Mouse (Mus musculus) cerebellum, adult 11 months (tissue): ENCODE results near the gene Fstl4.

Experiments
- DNase-seq: peaks from one replicate; pipeline ENCODE4 v3.0.0; 2022

Fstl4 gene

DNA sequence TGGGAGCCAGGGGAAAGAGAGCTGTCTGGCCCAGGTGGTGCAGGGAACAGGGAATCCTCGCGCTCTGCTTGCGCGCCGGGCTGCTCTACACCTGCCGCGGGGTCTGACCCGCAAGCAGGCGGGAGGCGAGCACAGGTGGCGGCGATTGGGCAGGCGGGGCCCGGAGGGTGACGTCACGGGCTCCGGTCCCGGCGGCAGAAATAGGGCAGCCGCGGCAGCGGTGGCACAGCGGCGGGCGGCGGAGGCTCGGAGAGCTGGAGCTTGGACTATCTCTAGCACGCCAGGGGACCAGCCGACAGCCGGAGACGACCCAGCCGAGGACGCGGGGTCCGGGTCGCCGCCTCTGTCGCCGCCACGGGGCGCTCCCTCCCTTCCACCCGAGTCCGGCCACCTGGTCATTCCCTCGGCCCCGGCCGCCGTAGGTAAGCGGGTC lies at the start of gene Fstl4:
TSS of gene Fstl4 (plus strand) at position 174 of the 433 bp plus-strand sequence.
- DNase-seq = peak; percentile 35

GRCm38 (mm10) chr11:52718570-52718969 lies 45.9 kb upstream of the Fstl4 start:
- no peak for DNase-seq

GRCm38 (mm10) chr11:52721087-52721486 lies 43.3 kb upstream of the Fstl4 start:
- DNase-seq = no peak

DNA sequence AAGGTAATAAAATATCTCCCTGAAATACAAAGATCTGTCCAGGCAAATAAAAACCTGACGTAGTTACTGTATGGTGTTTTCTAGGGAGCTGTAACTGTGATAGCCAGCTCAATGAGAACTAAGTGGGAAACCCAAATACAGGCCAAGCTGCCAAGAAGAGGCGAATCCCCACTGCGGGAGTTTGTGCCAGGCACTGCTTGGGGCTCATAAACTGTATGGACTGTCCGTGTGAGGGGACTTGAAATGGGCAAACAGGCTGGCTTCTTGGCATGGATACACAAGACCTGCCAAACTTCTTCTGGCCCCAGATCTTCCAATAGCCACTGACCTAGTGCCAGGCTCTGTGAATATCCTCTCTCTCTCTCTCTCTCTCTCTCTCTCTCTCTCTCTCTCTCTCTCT lies 41.7 kb upstream of the Fstl4 start:
- DNase-seq = no peak

GRCm38 (mm10) chr11:52726001-52726400 lies 38.4 kb upstream of the Fstl4 start:
- no peak for DNase-seq

DNA sequence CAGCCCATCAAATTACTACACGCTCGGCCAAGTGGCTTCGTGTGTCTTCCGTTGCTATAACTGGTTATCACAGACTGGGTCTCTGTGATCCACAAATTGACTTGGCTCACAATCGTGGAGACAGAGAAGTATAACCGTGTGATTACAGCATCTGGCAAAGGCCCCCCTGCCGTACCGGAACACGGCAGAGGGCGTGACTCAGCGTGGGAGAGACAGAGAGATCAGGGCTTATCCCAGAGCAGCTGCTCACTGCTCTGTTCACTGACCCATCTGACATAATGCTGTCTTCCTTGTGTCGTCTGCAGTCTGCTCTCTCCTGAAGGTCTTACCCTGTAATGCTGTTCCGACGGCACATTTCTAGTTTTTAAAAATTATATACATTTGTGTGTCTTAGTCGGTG lies 36.0 kb upstream of the Fstl4 start:
- no peak for DNase-seq

GRCm38 (mm10) chr11:52729890-52730289 lies 34.5 kb upstream of the Fstl4 start:
- no peak for DNase-seq

DNA sequence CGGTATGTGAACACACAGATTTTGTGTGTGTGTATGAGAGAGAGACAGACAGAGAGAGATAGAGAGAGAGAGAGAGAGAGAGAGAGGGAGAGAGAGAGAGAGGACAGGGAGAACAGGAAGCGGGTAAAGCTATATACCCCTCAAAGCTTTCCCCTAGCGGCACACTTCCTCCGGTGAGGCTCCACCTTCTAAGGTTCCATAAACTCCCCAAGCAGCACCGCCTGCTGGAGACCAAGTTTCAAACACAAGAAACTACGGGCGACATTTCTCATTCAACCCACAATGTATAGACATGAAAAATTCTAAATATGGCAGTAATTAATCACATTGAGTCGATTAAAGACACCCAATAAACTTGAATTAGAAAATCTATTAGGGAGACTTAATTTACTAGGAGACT lies 32.5 kb upstream of the Fstl4 start:
- no peak for DNase-seq

GRCm38 (mm10) chr11:52734493-52735195 lies 29.8 kb upstream of the Fstl4 start:
- no peak for DNase-seq

DNA sequence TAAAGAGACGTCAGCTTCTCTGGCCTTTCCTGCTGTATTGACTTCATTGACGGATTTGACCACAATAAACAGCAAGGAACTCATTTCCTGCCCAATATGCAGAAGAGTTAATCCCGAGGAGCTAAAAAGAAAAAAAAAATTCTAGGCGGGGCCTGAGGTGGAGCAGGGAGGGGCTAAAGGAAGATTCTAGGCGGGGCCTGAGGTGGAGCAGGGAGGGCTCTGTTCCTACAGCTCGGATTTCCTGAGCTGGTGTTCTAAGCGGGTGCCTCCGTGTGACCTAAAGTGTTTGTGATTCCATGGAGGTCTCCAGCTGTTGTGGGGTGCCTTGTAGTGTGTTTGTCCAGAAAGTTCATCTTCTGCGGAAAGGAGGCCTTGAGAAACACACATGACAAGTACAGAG lies 25.2 kb upstream of the Fstl4 start:
- no peak for DNase-seq

DNA sequence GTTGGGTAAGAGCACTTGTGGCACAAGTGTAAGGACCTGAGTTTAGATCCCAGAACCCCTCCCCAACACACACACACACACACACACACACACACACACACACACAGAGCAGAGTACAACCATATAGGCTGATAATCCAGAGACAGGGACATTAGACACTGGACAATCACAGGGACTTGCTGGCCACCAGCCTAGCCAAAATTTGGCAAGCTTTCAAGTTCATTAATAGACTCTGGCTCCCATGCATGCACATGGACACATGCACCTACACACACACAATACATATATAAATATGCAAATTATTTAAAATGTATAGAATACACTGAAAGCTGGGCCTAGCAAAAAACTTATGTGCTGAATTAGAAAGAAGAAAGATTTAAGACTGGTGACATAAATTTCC lies 24.0 kb upstream of the Fstl4 start:
- no peak for DNase-seq

DNA sequence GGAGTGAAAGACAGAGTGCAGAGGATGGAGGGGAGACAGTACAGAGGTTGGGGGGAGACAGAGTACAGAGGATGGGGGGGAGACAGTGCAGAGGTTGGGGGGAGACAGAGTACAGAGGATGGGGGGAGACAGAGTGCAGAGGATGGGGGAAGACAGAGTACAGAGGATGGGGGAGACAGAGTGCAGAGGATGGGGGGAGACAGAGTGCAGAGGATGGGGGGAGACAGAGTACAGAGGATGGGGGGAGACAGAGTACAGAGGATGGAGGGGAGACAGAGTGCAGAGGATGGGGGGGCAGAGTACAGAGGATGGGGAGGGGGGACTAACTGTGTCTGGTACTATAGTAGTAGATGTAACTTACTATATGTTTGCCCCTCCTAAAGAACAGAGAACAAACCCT lies 20.5 kb upstream of the Fstl4 start:
- DNase-seq = no peak

- no peak for DNase-seq
These were observed 19.6 kb upstream of the Fstl4 start for GRCm38 (mm10) chr11:52744593-52745450.

DNA sequence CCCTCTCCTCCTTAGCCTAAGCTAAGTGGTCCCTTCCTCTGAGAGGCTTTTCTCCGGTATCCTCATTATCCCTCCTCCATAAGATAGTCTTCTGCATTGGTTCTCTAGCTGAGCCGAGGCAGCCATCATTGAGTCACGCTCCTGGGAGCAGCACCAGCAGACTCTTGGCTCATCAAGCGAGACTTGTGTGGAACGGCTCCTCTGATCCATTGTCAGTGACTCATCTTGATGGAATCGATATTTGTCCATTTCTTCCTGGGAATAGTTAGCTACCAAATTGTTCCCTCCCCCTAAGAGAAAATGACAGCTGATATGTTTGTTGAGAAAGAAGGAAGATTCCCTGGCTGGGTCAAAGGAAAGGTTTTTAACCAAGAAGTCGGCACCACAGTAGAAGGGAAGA lies 17.2 kb upstream of the Fstl4 start:
- DNase-seq = no peak

DNA sequence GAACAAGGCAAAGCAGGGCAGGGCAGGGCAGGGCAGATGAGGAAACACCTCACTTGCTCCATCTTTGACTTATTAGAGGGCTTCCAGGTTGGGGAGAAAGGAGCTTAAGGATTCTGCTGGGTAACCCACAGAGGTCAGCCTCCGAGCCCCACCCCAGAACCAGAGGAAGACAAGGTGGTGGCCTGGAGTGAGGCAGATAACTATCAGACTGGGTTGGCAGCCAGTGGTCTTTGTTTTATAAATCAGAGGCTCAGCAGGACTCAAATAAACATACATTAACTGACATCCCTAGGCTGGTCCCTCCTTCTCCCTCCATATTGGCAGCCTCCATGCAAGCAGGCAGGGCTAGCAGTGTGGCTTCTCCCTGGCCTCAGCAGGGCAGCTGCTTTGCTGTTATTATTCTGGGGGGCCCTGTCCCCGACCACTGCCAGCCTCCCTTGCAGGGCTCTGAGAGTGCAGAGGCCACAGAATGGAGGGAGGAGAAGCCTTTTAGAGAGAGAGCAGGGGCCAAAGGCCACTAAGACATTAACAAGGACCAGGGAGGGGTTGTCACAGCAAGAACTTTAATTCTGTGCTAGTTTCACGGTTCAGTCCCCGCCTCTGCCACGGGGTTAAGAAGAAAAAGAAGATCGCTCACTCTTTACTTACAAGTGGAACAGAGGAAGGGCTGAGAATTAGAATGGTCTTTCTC lies 16.5 kb upstream of the Fstl4 start:
- no peak for DNase-seq

DNA sequence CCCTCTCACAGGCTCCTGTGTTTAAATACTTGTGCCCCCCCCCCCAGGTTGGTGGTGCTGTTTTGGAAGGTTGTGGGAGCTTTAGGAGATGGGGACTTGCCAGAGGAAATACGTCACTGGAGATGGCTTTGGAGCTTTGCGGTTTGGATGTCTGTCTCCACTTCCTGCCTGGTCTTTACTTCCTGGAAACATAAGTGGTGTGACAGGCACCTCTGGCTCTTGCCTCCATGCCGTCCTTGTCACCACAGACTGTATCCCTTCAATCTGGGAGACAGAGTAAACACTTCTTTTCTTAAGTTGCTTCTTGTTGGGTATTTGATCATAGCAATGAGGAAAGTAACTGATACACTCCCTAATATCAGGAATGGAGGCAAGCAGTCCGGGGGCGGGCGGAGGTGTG lies 14.4 kb upstream of the Fstl4 start:
- DNase-seq = no peak

DNA sequence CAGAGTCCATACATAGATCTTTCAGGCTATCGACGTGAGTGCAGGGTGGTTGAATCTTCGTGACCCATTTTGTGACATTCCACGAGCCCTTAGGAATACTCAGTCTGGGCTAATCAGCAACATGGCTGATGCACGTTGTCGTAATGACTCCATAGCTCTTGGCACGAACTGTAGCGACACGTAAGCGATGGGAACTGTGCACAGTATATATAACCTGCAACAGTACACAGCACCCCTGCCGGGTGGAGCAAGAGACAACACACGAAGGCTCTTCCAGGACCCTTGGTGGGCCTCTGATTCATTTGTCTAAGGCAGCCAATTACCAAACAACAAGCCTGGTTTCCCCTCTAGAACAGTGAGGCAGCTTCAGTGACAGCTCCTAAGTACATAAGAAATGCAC lies 11.9 kb upstream of the Fstl4 start:
- no peak for DNase-seq

DNA sequence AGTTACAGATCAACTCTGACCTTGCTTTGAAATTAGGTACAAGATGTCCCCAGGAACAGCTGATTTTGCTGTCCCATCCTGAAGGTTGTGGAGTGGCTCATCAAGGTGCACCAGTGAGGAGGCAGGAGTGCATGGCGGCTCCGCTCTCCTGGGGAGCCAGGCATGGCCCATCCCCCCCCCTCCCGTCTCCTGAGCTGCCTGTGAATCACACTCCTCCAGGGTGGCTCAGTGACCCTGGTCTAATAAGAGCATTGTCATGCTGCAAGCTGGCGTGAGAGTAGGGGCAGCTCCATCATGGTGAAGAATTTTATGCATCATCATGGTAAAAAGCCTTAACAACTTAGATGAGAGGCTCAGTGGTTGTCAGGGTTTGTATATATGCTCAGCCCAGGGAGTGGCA lies 11.2 kb upstream of the Fstl4 start:
- no peak for DNase-seq

DNA sequence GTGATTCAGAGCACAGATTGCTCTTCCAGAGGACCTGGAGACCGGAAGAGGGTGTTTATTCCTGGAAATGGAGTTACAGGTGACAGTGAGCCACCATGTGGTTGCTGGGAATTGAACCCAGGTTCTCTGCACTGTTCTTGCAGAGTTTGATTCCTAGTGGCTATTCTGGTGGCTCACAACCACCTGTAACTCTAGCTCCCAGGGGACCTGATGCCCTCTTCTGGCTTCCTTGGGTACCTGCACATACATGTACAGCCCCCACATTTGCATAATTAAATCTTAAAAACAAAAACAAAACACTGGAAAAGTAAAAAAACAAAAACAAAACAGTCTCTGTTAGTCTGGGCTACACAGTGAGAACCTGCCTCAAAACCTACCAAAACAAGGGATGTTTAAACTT lies 2.6 kb upstream of the Fstl4 start:
- DNase-seq = no peak

GRCm38 (mm10) chr11:52764894-52765677 lies 652 bp downstream of the Fstl4 start:
- DNase-seq = no peak

GRCm38 (mm10) chr11:52765678-52766254 lies 1.3 kb downstream of the Fstl4 start:
- DNase-seq = peak; percentile 22

DNA sequence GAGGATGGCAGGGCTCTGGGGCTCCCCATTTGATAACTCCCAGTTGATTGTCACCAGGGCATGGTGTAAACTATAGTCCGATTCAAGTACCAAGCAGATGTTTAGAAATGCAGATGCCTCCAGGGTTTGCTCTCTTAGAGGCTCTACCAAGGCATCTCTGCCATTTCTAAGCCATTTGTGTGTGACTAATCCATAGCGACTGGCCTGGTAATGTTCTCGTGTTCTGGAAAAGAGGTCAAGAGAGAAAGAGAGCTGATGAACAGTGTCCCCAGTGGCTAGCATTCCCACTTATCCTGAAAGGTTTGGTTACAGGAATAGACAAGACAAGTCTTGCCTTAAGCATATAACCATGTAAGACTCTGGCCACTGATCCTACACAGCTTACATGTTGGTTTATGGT lies 3.5 kb downstream of the Fstl4 start:
- DNase-seq = no peak

- no peak for DNase-seq
These were observed 8.6 kb downstream of the Fstl4 start for GRCm38 (mm10) chr11:52773073-52773472.
